Mouse (Mus musculus) limb, embryonic 11.5 days (tissue): ENCODE measurements around the gene Mzf1. TPM values are rescaled to one million over a fixed set of nuclear protein-coding genes. Genes with fewer than 3 reads are reported as not detected.

Source experiments
- polyA plus RNA-seq: library from polyadenylated mRNA; unstranded; fragments of >200 nt; fragmentation: Nextera tagmentation; extraction: Ambion mirVana; gene quantifications from 2 replicates; pipeline ENCODE4 v1.2.1, GENCODE M21; 2014

Mzf1 gene
- polyA plus RNA-seq, 1 experiment from 2014 or later = 2.3 TPM

Other genes with a start within 250 kb of the Mzf1 start
- gene Zfp329, start 235.9 kb downstream of the Mzf1 start, polyA plus RNA-seq = 18.5 and 21.1 TPM in 2 replicates
- gene Zfp110, start 220.0 kb downstream of the Mzf1 start, polyA plus RNA-seq = 38.3 and 38.4 TPM in 2 replicates
- gene Zfp128, start 173.6 kb downstream of the Mzf1 start, polyA plus RNA-seq = 6.3 and 7.7 TPM in 2 replicates
- gene Zscan22, start 156.9 kb downstream of the Mzf1 start, polyA plus RNA-seq = 28.1 and 29.0 TPM in 2 replicates
- gene Rps5, start 132.5 kb downstream of the Mzf1 start, polyA plus RNA-seq = 1,067 and 1,071 TPM in 2 replicates
- 0.57 and 0.59 TPM in 2 replicates for gene Rnf225, start 127.3 kb downstream of the Mzf1 start, polyA plus RNA-seq
- 8.2 and 10.2 TPM in 2 replicates for gene Zfp324, start 88.9 kb downstream of the Mzf1 start, polyA plus RNA-seq
- gene Zfp446, start 76.9 kb downstream of the Mzf1 start, polyA plus RNA-seq = 7.5 and 10.3 TPM in 2 replicates
- not detected in 2 replicates for gene Slc27a5, start 56.6 kb downstream of the Mzf1 start, polyA plus RNA-seq
- gene Trim28, start 55.6 kb downstream of the Mzf1 start, polyA plus RNA-seq = 610 and 647 TPM in 2 replicates
- gene Zbtb45, start 44.7 kb downstream of the Mzf1 start, polyA plus RNA-seq = 30.6 and 31.5 TPM in 2 replicates
- 84.2 and 93.8 TPM in 2 replicates for gene Chmp2a, start 20.0 kb downstream of the Mzf1 start, polyA plus RNA-seq
- gene Ube2m, start 16.5 kb downstream of the Mzf1 start, polyA plus RNA-seq = 199 TPM in 2 replicates
- gene Vmn1r85, start 40.4 kb upstream of the Mzf1 start, polyA plus RNA-seq = not detected in 2 replicates
- not detected in 2 replicates for gene Vmn1r86, start 65.2 kb upstream of the Mzf1 start, polyA plus RNA-seq
- not detected in 2 replicates for gene Vmn1r87, start 85.4 kb upstream of the Mzf1 start, polyA plus RNA-seq
- gene Vmn1r88, start 104.8 kb upstream of the Mzf1 start, polyA plus RNA-seq = not detected in 2 replicates
- gene Vmn1r89, start 158.3 kb upstream of the Mzf1 start, polyA plus RNA-seq = not detected in 2 replicates
- gene Lig1, start 222.5 kb upstream of the Mzf1 start, polyA plus RNA-seq = 173 and 185 TPM in 2 replicates
- gene Zswim9, start 224.0 kb upstream of the Mzf1 start, polyA plus RNA-seq = 5.1 and 5.8 TPM in 2 replicates